Mouse (Mus musculus) limb, embryonic 12.5 days (tissue): ENCODE data around the gene Mapk11. TPM values are rescaled to one million over a fixed set of nuclear protein-coding genes. Genes with fewer than 3 reads are reported as not detected.

ENCODE experiments used
- ATAC-seq: fragments of 200-750 bp; cut with Nextera tagmentation; 2 replicates; pipeline ENCODE4 v1.8.0; 2017; ENCODE audit warnings: low read depth, moderate TSS enrichment; ENCODE audit not compliant: insufficient number of reproducible peaks, insufficient read depth, low FRiP score, low TSS enrichment
- H3K27ac ChIP-seq: fragments of 300-500 bp; sonication (generic); 2 replicates; pipeline ENCODE4 v1.5.1; 2016; ENCODE audit warnings: mild to moderate bottlenecking, moderate library complexity
- H3K27me3 ChIP-seq: fragments of 300-500 bp; sonication (generic); 2 replicates; pipeline ENCODE4 v1.6.1; 2016; ENCODE audit warnings: mild to moderate bottlenecking, moderate library complexity
- H3K36me3 ChIP-seq: fragments of 300-500 bp; sonication (generic); 2 replicates; pipeline ENCODE4 v1.6.1; 2016; ENCODE audit warnings: mild to moderate bottlenecking, moderate library complexity
- H3K4me1 ChIP-seq: fragments of 300-500 bp; sonication (generic); replicated peaks from 2 replicates; pipeline ENCODE4 v1.6.1; 2016
- H3K4me2 ChIP-seq: fragments of 300-500 bp; sonication (generic); 2 replicates; pipeline ENCODE4 v1.6.1; 2016; ENCODE audit warnings: mild to moderate bottlenecking, moderate library complexity
- H3K4me3 ChIP-seq: fragments of 300-500 bp; sonication (generic); replicated peaks from 2 replicates; pipeline ENCODE4 v1.5.1; 2016; ENCODE audit warnings: mild to moderate bottlenecking
- H3K9ac ChIP-seq: fragments of 300-500 bp; sonication (generic); replicated peaks from 2 replicates; pipeline ENCODE4 v1.6.1; 2016; ENCODE audit warnings: mild to moderate bottlenecking, moderate library complexity
- H3K9me3 ChIP-seq: fragments of 300-500 bp; sonication (generic); 2 replicates; pipeline ENCODE4 v1.6.1; 2016; ENCODE audit warnings: mild to moderate bottlenecking, moderate library complexity
- WGBS: fragments of 180-500 bp; shearing (Covaris S2); methylation state at CpG from one replicate; pipeline ENCODE4 v1.1.7; 2016; 5-methylcytosine and 5-hydroxymethylcytosine counted together
- polyA plus RNA-seq: library from polyadenylated mRNA; unstranded; fragments of >200 nt; fragmentation: Nextera tagmentation; extraction: Ambion mirVana; gene quantifications from 2 replicates; pipeline ENCODE4 v1.2.1, GENCODE M21; 2016

The Mapk11 gene
- polyA plus RNA-seq: 13.6 and 14.4 TPM in 2 replicates

DNA sequence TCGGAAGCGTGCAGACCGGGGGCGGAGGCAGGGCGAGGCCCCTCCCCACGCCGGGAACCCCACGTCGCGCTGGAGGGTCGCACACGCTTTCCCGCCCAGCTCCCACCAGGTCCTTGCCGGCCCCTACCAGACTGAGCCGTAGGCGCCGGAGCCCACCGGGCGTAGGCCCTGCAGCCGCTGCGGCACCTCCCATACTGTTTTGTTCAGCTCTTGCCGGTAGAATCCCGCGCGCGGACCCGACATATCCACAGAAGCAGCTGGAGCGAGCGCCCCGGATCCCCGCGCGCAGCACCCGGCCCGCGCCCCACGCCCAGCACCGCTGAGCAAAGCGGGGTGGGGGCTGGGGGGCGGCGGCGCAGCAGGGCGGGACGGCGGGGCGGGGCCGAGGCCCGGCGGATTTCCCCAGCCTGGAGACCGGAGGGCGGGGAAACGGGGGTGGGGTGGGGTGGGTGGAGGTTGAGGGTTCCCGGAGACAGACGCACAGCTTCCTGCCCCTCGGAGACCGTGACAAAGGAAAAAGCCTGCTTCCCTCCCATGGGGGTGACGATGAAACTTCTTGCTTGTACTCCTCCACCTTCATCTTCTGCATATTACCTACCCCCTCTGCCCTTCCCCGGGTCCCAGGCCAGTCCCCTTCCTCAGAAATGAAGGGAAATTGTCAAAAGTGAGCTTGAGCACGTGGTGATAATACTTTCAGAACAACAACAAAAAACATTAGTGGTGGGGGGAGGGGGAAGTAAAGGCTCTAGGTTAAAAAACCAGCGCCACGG lies at the start of gene Mapk11:
Gene Mapk11 (minus strand): TSS at position 358 of the 770 bp plus-strand sequence.
- Histone ChIP-seq H3K27me3 (peaks cover 50% of the 10 kb centered on the region), H3K4me2 (peak within 1 kb of the TSS; percentile 98), H3K27ac (peak within 1 kb of the TSS; percentile 67), H3K4me3 (peak within 1 kb of the TSS; percentile 71), H3K9ac (peak within 1 kb of the TSS; percentile 72), H3K36me3 (peaks cover 11% of the 10 kb centered on the region), H3K4me1 (peaks cover 41% of the 10 kb centered on the region), H3K9me3 (no peaks in the 10 kb centered on the region)
- under 1% methylated on average over 53 of the region's 61 CpGs for WGBS
- ATAC-seq: peak; percentile 43; the same call in 1 of the 2 replicates

DNA sequence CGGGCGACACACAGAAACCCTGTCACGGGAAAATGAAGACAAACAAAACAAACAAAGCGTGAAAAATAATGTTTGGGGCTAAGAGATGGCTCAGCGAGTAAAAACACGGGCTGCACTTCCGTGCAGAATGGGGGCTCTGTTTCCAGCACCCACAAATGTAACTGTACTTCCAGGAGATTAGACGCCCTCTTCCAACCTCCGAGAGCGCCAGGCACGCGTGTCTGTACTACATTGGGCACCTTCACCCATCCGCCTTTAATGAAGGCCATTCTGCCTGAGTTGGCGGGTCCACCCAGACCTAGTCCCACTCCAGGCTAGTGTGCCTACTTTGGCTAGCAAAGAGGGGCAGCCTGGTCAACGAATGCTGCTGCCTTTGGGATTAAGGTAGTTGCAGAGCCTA lies 47.6 kb upstream of the Mapk11 start:
- peak overlapping the region; percentile 72 for H3K4me2 ChIP-seq
- no peak overlapping the region for H3K27ac ChIP-seq
- no peak for ATAC-seq
- 79% methylated on average over 15 of the region's 15 CpGs for WGBS
- peak overlapping the region; percentile 85 for H3K4me3 ChIP-seq
- H3K27me3 ChIP-seq: no peaks in the 10 kb centered on the region
- peak overlapping the region; percentile 94; the same call in 1 of the 2 replicates for H3K9ac ChIP-seq
- H3K4me1 ChIP-seq: peaks cover 14% of the 10 kb centered on the region
- H3K36me3 ChIP-seq: no peaks in the 10 kb centered on the region
- no peaks in the 10 kb centered on the region for H3K9me3 ChIP-seq

GRCm38 (mm10) chr15:89196313-89196706 lies 46.9 kb upstream of the Mapk11 start, which contains the start of gene Dennd6b:
TSS of gene Dennd6b (minus strand) at chr15:89196496.
- Histone ChIP-seq H3K4me2 (peak within 1 kb of the TSS; percentile 72), H3K27me3 (no peaks in the 10 kb centered on the region), H3K9me3 (no peaks in the 10 kb centered on the region), H3K9ac (peak within 1 kb of the TSS; percentile 94), H3K4me1 (peaks cover 14% of the 10 kb centered on the region), H3K36me3 (no peaks in the 10 kb centered on the region; the same call in 1 of the 2 replicates), H3K4me3 (peak within 1 kb of the TSS; percentile 85), H3K27ac (peak within 1 kb of the TSS; percentile 99)
- WGBS: under 1% methylated on average over 38 of the region's 38 CpGs
- peak; percentile 98 for ATAC-seq

DNA sequence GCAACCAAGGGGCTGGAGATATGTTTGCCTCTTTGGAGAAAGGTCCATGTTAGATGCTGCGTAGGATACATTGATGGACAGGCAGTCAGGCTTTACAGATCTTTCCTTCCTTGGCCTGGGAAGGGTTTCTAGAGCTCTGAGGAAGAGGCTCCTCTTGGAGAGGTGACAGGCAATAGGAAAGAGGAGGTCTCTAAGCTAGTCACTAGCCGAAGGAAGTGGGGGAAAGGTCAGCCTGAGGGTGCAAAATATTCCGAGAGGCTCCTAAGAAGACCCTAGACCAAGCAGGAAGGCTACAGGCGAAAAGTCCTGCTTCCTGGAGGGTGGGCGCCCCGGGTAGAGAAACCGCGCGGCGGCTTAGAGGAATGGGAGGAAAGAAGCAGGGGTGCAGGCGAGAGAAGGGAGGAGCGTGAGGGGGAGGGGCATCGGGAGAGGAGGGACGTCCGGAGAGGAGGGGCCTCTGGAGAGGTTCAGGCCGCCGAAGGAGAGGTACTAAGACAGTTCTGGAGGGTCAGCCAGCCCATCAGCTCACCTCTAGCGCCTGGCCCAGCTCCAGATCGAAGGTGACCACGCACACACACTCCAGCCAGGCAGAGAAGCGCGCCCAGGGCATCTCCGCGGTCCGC lies 46.4 kb upstream of the Mapk11 start:
- no peaks in the 10 kb centered on the region for H3K9me3 ChIP-seq
- peak overlapping the region; percentile 85 for H3K4me3 ChIP-seq
- H3K27ac ChIP-seq: peak overlapping the region; percentile 99
- peak; percentile 91 for ATAC-seq
- peak overlapping the region; percentile 72 for H3K4me2 ChIP-seq
- WGBS: 1% methylated on average over 25 of the region's 25 CpGs
- peaks cover 14% of the 10 kb centered on the region for H3K4me1 ChIP-seq
- H3K27me3 ChIP-seq: no peaks in the 10 kb centered on the region
- H3K36me3 ChIP-seq: peaks cover 5% of the 10 kb centered on the region
- H3K9ac ChIP-seq: peak overlapping the region; percentile 94

DNA sequence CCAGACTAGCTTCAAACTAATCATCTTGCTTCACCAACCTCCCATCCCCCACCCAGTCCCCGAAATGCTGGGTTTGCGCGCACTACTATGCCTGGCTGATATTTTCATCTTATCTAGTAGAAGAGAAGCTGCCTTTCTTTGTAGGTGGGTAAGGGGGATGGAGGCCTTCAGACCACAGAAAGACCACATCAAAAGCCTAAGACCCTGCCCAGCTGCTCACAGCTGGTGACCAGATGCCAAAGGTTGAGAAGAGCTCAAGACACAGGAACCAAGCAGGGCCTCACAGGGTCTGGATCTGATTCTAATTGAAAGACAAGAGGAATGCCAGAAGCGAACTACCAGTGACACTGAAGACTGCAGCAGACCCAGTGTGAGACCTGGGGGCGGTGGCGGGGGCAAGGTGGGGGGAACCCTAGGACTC lies 45.8 kb upstream of the Mapk11 start:
- peak overlapping the region; percentile 94 for H3K9ac ChIP-seq
- H3K9me3 ChIP-seq: no peaks in the 10 kb centered on the region
- peak overlapping the region; percentile 99 for H3K27ac ChIP-seq
- peaks cover 10% of the 10 kb centered on the region for H3K36me3 ChIP-seq
- H3K4me3 ChIP-seq: peak overlapping the region; percentile 85
- 19% methylated on average over 6 of the region's 6 CpGs for WGBS
- H3K27me3 ChIP-seq: no peaks in the 10 kb centered on the region
- peak; percentile 22 for ATAC-seq
- peaks cover 14% of the 10 kb centered on the region for H3K4me1 ChIP-seq
- peak overlapping the region; percentile 72 for H3K4me2 ChIP-seq

GRCm38 (mm10) chr15:89184937-89185227 lies 35.5 kb upstream of the Mapk11 start:
- no peak overlapping the region for H3K4me3 ChIP-seq
- no peak overlapping the region for H3K27ac ChIP-seq
- no peak overlapping the region for H3K4me2 ChIP-seq
- H3K9me3 ChIP-seq: no peaks in the 10 kb centered on the region
- H3K9ac ChIP-seq: no peak overlapping the region
- ATAC-seq: no peak
- peaks cover 24% of the 10 kb centered on the region for H3K4me1 ChIP-seq
- 83% methylated on average over 5 of the region's 5 CpGs for WGBS
- H3K27me3 ChIP-seq: no peaks in the 10 kb centered on the region
- H3K36me3 ChIP-seq: peaks cover 56% of the 10 kb centered on the region

DNA sequence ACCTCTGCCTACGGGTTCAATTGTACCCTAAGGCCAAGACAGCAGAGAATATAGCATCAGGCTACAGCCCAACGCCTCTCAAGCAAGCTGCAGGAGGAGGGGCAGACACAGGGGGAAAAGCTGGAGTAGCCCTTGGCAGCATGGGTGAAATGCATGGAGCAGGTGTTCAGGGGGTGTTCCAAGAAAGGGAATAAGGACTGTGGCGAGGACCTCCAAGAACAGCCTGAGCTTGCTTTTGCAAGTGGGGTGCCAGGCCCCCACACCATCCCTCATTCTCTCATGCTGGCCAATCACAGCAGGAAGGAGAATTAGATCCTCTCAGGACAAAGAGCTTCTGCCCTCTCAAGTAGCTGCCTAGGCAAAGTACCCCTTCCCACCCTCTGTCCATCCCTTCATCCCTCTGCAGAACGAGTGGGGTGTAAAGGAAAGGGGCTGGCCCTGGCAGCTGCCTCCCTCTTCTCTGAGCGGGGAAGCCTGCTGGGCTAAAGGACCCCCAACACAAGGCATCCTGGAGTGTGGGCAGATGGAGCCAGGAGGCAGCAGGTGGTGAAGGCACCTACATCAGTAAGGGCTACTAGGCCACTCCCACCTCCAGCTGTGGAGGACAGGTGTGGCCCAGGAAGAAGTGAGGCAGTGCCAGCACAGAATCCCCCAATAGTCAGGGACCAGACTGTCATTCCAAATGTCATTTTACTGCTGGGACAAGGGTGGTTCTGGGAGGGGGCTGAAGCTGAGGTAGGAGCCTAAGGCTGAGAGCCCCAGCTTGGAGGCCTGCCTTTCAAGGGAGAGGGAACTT lies 34.9 kb upstream of the Mapk11 start:
- no peak overlapping the region for H3K4me3 ChIP-seq
- H3K27ac ChIP-seq: no peak overlapping the region
- no peaks in the 10 kb centered on the region for H3K9me3 ChIP-seq
- WGBS: 58% methylated on average over 5 of the region's 5 CpGs
- H3K4me2 ChIP-seq: no peak overlapping the region
- ATAC-seq: no peak
- H3K36me3 ChIP-seq: peaks cover 51% of the 10 kb centered on the region
- peaks cover 28% of the 10 kb centered on the region for H3K4me1 ChIP-seq
- H3K9ac ChIP-seq: no peak overlapping the region
- no peaks in the 10 kb centered on the region for H3K27me3 ChIP-seq

GRCm38 (mm10) chr15:89182842-89183241 lies 33.4 kb upstream of the Mapk11 start:
- ATAC-seq: no peak
- Histone ChIP-seq H3K9me3 (no peaks in the 10 kb centered on the region), H3K27me3 (no peaks in the 10 kb centered on the region), H3K9ac (no peak overlapping the region), H3K4me1 (peaks cover 43% of the 10 kb centered on the region), H3K27ac (peak overlapping the region; percentile 25; the same call in 1 of the 2 replicates), H3K4me3 (no peak overlapping the region), H3K36me3 (peaks cover 36% of the 10 kb centered on the region), H3K4me2 (no peak overlapping the region)
- 45% methylated on average over 5 of the region's 5 CpGs for WGBS

- H3K4me1 ChIP-seq: peaks cover 48% of the 10 kb centered on the region
Measured at GRCm38 (mm10) chr15:89182328-89182741, 32.9 kb upstream of the Mapk11 start.

GRCm38 (mm10) chr15:89181561-89182270 lies 32.3 kb upstream of the Mapk11 start:
- Histone ChIP-seq H3K36me3 (peaks cover 25% of the 10 kb centered on the region), H3K4me1 (peaks cover 54% of the 10 kb centered on the region)
- ATAC-seq: no peak

More at GRCm38 (mm10) chr15:89182328-89182741, 32.9 kb upstream of the Mapk11 start:
- Histone ChIP-seq H3K9me3 (no peaks in the 10 kb centered on the region), H3K27ac (peak overlapping the region; percentile 25; the same call in 1 of the 2 replicates), H3K4me2 (no peak overlapping the region), H3K36me3 (peaks cover 31% of the 10 kb centered on the region), H3K4me3 (no peak overlapping the region), H3K9ac (0 out of 2 replicates have a peak overlapping the region, but pooled peaks have one; percentile 34), H3K27me3 (no peaks in the 10 kb centered on the region)
- ATAC-seq: no peak
- WGBS: 32% methylated on average over 6 of the region's 6 CpGs

More at GRCm38 (mm10) chr15:89181561-89182270, 32.3 kb upstream of the Mapk11 start:
- H3K4me2 ChIP-seq: peak overlapping the region; percentile 93
- H3K9me3 ChIP-seq: no peaks in the 10 kb centered on the region
- no peak overlapping the region for H3K27ac ChIP-seq
- WGBS: 76% methylated on average over 10 of the region's 10 CpGs
- no peak overlapping the region for H3K9ac ChIP-seq
- H3K27me3 ChIP-seq: no peaks in the 10 kb centered on the region
- peak overlapping the region; percentile 89 for H3K4me3 ChIP-seq
